Mouse (Mus musculus): ENCODE results near the gene Sestd1.

DNA sequence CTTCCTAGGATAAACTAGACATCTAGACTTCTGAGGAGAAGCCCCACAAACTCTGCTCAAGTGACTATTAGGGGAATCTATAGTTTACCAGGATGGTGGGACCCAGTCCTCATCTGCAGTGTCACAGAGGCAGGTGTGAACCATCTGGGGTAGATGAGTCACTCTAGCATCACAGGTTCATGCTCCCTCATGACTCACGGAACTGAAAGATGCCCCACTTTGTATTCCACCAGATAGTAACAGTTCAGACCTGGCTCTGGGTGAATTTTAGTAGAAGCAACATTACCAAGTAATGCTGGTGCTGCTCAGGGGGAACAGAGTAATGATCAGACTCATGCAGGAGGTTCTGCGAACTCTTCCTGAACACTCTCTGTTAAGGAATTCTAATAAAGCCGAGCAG is 73.4 kb downstream of the Sestd1 start:
- no peak for TF ChIP-seq CTCF (IDR thresholded peaks at IDR 0.05; ENCODE audit: low read depth, low read length)
- no peak for TF ChIP-seq GATA1 (IDR thresholded peaks at IDR 0.05; ENCODE audit: borderline replicate concordance, low read length)
- TF ChIP-seq POLR2AphosphoS5 (IDR thresholded peaks at IDR 0.05; ENCODE audit: insufficient replicate concordance, low read depth, low read length) = no peak
